Mouse (Mus musculus) CH12F3 (cell line): ENCODE results near the gene Adgrg5.

ENCODE experiments used
- in situ Hi-C: fragments of 300-500 bp; cut with MboI; formaldehyde crosslinking; loops from 2 replicates; pipeline ENCODE4 v1.14.3; 2020; ENCODE audit warnings: low sequenced_read_pairs

Adgrg5 gene

GRCm38 (mm10) chr8:94991454-94991994, 68.0 kb downstream of the Adgrg5 start:
- in situ Hi-C loops, result no loop called here

GRCm38 (mm10) chr8:94992010-94992409, 68.5 kb downstream of the Adgrg5 start:
- in situ Hi-C loops, result no loop called here

- in situ Hi-C loops, result no loop called here
These were observed 69.0 kb downstream of the Adgrg5 start for GRCm38 (mm10) chr8:94992534-94992933.
